Mouse (Mus musculus) stomach, postnatal 0 days (tissue): ENCODE measurements around the gene Atoh8.

Experiments used
- CTCF ChIP-seq: IDR thresholded peaks from 2 replicates; pipeline ENCODE4 v1.5.1; 2016; ENCODE audit warnings: antibody characterized with exemption, low read depth, mild to moderate bottlenecking, moderate library complexity
- EP300 ChIP-seq: optimal IDR thresholded peaks from 2 replicates; pipeline ENCODE3; 2016; ENCODE audit warnings: antibody characterized with exemption

- TF ChIP-seq CTCF: no peak
- TF ChIP-seq EP300: no peak
These were observed 32.9 kb upstream of the Atoh8 start for GRCm38 (mm10) chr6:72268149-72268847.
